Mouse (Mus musculus): Measurements from ENCODE around the gene Nfkbia. TPM values are rescaled to one million over a fixed set of nuclear protein-coding genes. Genes with fewer than 3 reads are reported as not detected.

Gene Nfkbia
- polyA plus RNA-seq, 1 experiment from 2014 or later, result 119 TPM

GRCm38 (mm10) chr12:55462456-55462855 lies 30.0 kb downstream of the Nfkbia start:
- Histone ChIP-seq H3K27ac (replicated peaks) (peak overlapping the region; percentile 86), H3K4me3 (ENCODE audit: low read depth, low read length) (no peak overlapping the region), H3K36me3 (ENCODE audit: control insufficient read depth, insufficient read depth, low read length) (no peaks in the 10 kb centered on the region), H3K4me1 (replicated peaks; ENCODE audit: control insufficient read depth, insufficient read depth) (peaks cover 20% of the 10 kb centered on the region), H3K9me3 (ENCODE audit: control insufficient read depth, low read length) (no peaks in the 10 kb centered on the region), H3K27me3 (ENCODE audit: control insufficient read depth, insufficient read depth, low read length) (no peaks in the 10 kb centered on the region), H3K9ac (ENCODE audit: low read length) (no peak overlapping the region), H3K4me2 (replicated peaks; ENCODE audit: low read depth) (no peak overlapping the region)
- whole genome bisulfite sequencing, result 34% methylated on average over 6 of the region's 6 CpGs
- DNase-seq (ENCODE audit: low spot score) (no peak), ATAC-seq (ENCODE audit: low FRiP score, low TSS enrichment) (no peak)
- TF ChIP-seq EP300 (optimal IDR thresholded peaks at IDR 0.05), result no peak
- no peak for TF ChIP-seq CTCF (IDR thresholded peaks at IDR 0.05; ENCODE audit: low read depth)

GRCm38 (mm10) chr12:55461767-55462166 lies 30.7 kb downstream of the Nfkbia start:
- DNase-seq (ENCODE audit: low spot score) (no peak), ATAC-seq (ENCODE audit: low FRiP score, low TSS enrichment) (no peak)
- Histone ChIP-seq H3K4me1 (replicated peaks; ENCODE audit: control insufficient read depth, insufficient read depth) (peaks cover 20% of the 10 kb centered on the region), H3K4me2 (replicated peaks; ENCODE audit: low read depth) (no peak overlapping the region), H3K4me3 (ENCODE audit: low read depth, low read length) (no peak overlapping the region), H3K9ac (ENCODE audit: low read length) (no peak overlapping the region), H3K36me3 (ENCODE audit: control insufficient read depth, insufficient read depth, low read length) (no peaks in the 10 kb centered on the region), H3K9me3 (ENCODE audit: control insufficient read depth, low read length) (no peaks in the 10 kb centered on the region), H3K27me3 (ENCODE audit: control insufficient read depth, insufficient read depth, low read length) (no peaks in the 10 kb centered on the region), H3K27ac (replicated peaks) (peak overlapping the region; percentile 86)
- 25% methylated on average over 6 of the region's 6 CpGs for WGBS
- no peak for TF ChIP-seq EP300 (optimal IDR thresholded peaks at IDR 0.05)
- TF ChIP-seq CTCF (IDR thresholded peaks at IDR 0.05; ENCODE audit: low read depth), result no peak

- WGBS, result 31% methylated on average over 4 of the region's 4 CpGs
- DNase-seq (ENCODE audit: low spot score) (no peak), ATAC-seq (ENCODE audit: low FRiP score, low TSS enrichment) (no peak)
- no peak overlapping the region for H3K4me2 ChIP-seq (replicated peaks; ENCODE audit: low read depth)
- no peak for TF ChIP-seq EP300 (optimal IDR thresholded peaks at IDR 0.05)
- peak; percentile 29; the same call in 1 of the 2 replicates for TF ChIP-seq CTCF (IDR thresholded peaks at IDR 0.05; ENCODE audit: low read depth)
- peak overlapping the region; percentile 86 for H3K27ac ChIP-seq (replicated peaks)
- no peaks in the 10 kb centered on the region for H3K36me3 ChIP-seq (ENCODE audit: control insufficient read depth, insufficient read depth, low read length)
- H3K4me3 ChIP-seq (ENCODE audit: low read depth, low read length), result no peak overlapping the region
- no peaks in the 10 kb centered on the region for H3K9me3 ChIP-seq (ENCODE audit: control insufficient read depth, low read length)
- H3K4me1 ChIP-seq (replicated peaks; ENCODE audit: control insufficient read depth, insufficient read depth), result peaks cover 20% of the 10 kb centered on the region
- H3K27me3 ChIP-seq (ENCODE audit: control insufficient read depth, insufficient read depth, low read length), result no peaks in the 10 kb centered on the region
- no peak overlapping the region for H3K9ac ChIP-seq (ENCODE audit: low read length)
These were observed 31.5 kb downstream of the Nfkbia start for GRCm38 (mm10) chr12:55460900-55461299.

- ATAC-seq (ENCODE audit: low FRiP score, low TSS enrichment), result peak; percentile 80
- TF ChIP-seq CTCF (IDR thresholded peaks at IDR 0.05; ENCODE audit: low read depth), result no peak
- no peak for TF ChIP-seq EP300 (optimal IDR thresholded peaks at IDR 0.05)
- peak; percentile 66 for DNase-seq (ENCODE audit: low spot score)
- Histone ChIP-seq H3K36me3 (ENCODE audit: control insufficient read depth, insufficient read depth, low read length) (no peaks in the 10 kb centered on the region), H3K27ac (replicated peaks) (peak overlapping the region; percentile 65), H3K4me2 (replicated peaks; ENCODE audit: low read depth) (no peak overlapping the region), H3K27me3 (ENCODE audit: control insufficient read depth, insufficient read depth, low read length) (no peaks in the 10 kb centered on the region), H3K9me3 (ENCODE audit: control insufficient read depth, low read length) (no peaks in the 10 kb centered on the region), H3K4me1 (replicated peaks; ENCODE audit: control insufficient read depth, insufficient read depth) (peaks cover 16% of the 10 kb centered on the region), H3K4me3 (ENCODE audit: low read depth, low read length) (no peak overlapping the region), H3K9ac (ENCODE audit: low read length) (no peak overlapping the region)
- WGBS, result 29% methylated on average over 8 of the region's 8 CpGs
These were observed 32.7 kb downstream of the Nfkbia start for GRCm38 (mm10) chr12:55459739-55460138.

- Histone ChIP-seq H3K4me1 (replicated peaks; ENCODE audit: control insufficient read depth, insufficient read depth) (peaks cover 16% of the 10 kb centered on the region; the same call in 1 of the 2 replicates), H3K4me2 (replicated peaks; ENCODE audit: low read depth) (no peak overlapping the region), H3K4me3 (ENCODE audit: low read depth, low read length) (no peak overlapping the region), H3K9me3 (ENCODE audit: control insufficient read depth, low read length) (no peaks in the 10 kb centered on the region), H3K27me3 (ENCODE audit: control insufficient read depth, insufficient read depth, low read length) (no peaks in the 10 kb centered on the region), H3K36me3 (ENCODE audit: control insufficient read depth, insufficient read depth, low read length) (no peaks in the 10 kb centered on the region), H3K27ac (replicated peaks) (no peak overlapping the region), H3K9ac (ENCODE audit: low read length) (no peak overlapping the region)
- DNase-seq (ENCODE audit: low spot score), result no peak
- WGBS, result 77% methylated on average over 5 of the region's 5 CpGs
- TF ChIP-seq EP300 (optimal IDR thresholded peaks at IDR 0.05) (no peak), CTCF (IDR thresholded peaks at IDR 0.05; ENCODE audit: low read depth) (no peak)
- ATAC-seq (ENCODE audit: low FRiP score, low TSS enrichment), result no peak
These were observed 35.6 kb downstream of the Nfkbia start for GRCm38 (mm10) chr12:55456893-55457292.

GRCm38 (mm10) chr12:55456136-55456535 lies 36.3 kb downstream of the Nfkbia start:
- Histone ChIP-seq H3K4me3 (ENCODE audit: low read depth, low read length) (no peak overlapping the region), H3K9me3 (ENCODE audit: control insufficient read depth, low read length) (no peaks in the 10 kb centered on the region), H3K4me2 (replicated peaks; ENCODE audit: low read depth) (no peak overlapping the region), H3K9ac (ENCODE audit: low read length) (no peak overlapping the region), H3K4me1 (replicated peaks; ENCODE audit: control insufficient read depth, insufficient read depth) (peaks cover 11% of the 10 kb centered on the region; the same call in 1 of the 2 replicates), H3K27me3 (ENCODE audit: control insufficient read depth, insufficient read depth, low read length) (no peaks in the 10 kb centered on the region), H3K27ac (replicated peaks) (no peak overlapping the region), H3K36me3 (ENCODE audit: control insufficient read depth, insufficient read depth, low read length) (no peaks in the 10 kb centered on the region)
- 69% methylated on average over 3 of the region's 3 CpGs for WGBS
- no peak for DNase-seq (ENCODE audit: low spot score)
- no peak for TF ChIP-seq CTCF (IDR thresholded peaks at IDR 0.05; ENCODE audit: low read depth)
- no peak for TF ChIP-seq EP300 (optimal IDR thresholded peaks at IDR 0.05)
- ATAC-seq (ENCODE audit: low FRiP score, low TSS enrichment), result no peak
